Mouse (Mus musculus) E14TG2a.4 (cell line): ENCODE results near the gene Irak1bp1.

ENCODE experiments used
- H3K27me3 ChIP-seq: 2 replicates; pipeline ENCODE4 v1.6.1; 2014; ENCODE audit warnings: low read length, control low read depth; ENCODE audit not compliant: insufficient read depth
- H3K36me3 ChIP-seq: 2 replicates; pipeline ENCODE4 v1.6.1; 2014; ENCODE audit warnings: low read length, control low read depth; ENCODE audit not compliant: insufficient read depth
- H3K4me1 ChIP-seq: replicated peaks from 2 replicates; pipeline ENCODE4 v1.6.1; 2014; ENCODE audit warnings: low read depth, low read length, control low read depth
- H3K4me3 ChIP-seq: replicated peaks from 2 replicates; pipeline ENCODE4 v1.5.1; 2014; ENCODE audit warnings: mild to moderate bottlenecking, low read length
- H3K9me3 ChIP-seq: 2 replicates; pipeline ENCODE4 v1.6.1; 2014; ENCODE audit warnings: low read length, control low read depth
- CTCF ChIP-seq: conservative IDR thresholded peaks from 2 replicates; pipeline ENCODE4 v1.5.1; 2014; ENCODE audit warnings: low read length
- NANOG ChIP-seq: IDR thresholded peaks from 2 replicates; pipeline ENCODE4 v1.6.1; 2014; ENCODE audit warnings: borderline replicate concordance, low read length, mixed read lengths
- POU5F1 ChIP-seq: IDR thresholded peaks from 2 replicates; pipeline ENCODE4 v1.6.1; 2014; ENCODE audit warnings: low read length, borderline replicate concordance

Gene Irak1bp1

DNA sequence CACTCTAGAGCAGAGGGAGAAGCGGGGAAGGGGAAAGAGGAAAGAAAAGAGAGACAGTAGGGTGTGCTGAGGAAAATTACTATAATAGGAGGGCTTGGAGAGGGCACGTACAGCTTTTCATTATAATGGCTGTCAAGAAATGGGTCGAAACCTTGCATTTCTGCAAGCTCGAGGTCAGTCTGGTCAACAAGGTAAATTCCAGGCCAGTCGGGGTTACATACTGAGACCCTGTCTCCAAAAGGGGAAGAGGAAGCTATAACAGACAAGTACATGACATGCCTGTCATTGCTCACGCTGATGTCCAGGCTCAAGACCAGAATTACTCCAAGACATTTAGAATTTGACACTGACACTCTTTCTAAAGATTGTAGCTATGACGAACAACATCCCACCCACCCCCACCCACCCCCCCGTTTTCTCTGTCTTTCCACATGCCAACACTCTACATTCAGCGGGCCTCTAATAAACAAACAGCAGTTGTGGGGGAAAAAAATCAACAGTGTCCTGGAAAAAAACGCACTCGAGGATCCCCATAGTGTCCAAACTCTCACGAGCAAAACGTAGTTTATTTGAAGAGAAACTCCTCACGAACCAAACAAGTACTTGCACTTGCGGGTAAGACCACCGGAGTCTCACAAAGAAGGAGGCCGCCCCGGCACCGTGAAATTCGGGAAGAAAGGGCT lies at the start of gene Irak1bp1:
TSS of gene Irak1bp1 (plus strand) at position 534 of the 683 bp plus-strand sequence.
- Histone ChIP-seq H3K4me3 (peak within 1 kb of the TSS; percentile 87), H3K9me3 (no peaks in the 10 kb centered on the region), H3K4me1 (peaks cover 4% of the 10 kb centered on the region; the same call in 1 of the 2 replicates), H3K36me3 (no peaks in the 10 kb centered on the region), H3K27me3 (no peaks in the 10 kb centered on the region)
- TF ChIP-seq CTCF (no peak), POU5F1 (no peak), NANOG (no peak)

DNA sequence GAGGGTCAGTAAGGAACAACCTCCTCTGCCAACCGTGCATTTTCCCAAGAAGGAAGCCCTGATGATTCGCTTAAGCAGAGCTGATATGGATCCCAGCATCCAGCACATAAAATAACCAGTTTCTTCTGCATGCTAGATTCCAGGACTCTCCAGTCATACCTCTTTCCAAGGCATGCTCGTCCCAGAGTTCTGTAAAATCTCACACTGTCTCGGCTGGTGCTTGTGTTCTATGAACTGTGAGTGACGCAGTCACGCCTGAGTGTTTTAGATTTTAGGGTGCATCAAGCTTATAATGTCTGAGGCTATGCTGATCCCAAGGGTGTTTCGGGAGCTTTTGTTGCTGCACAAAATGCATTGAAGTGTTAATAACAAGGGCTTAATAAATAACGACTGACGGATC lies 41.0 kb upstream of the Irak1bp1 start:
- Histone ChIP-seq H3K36me3 (no peaks in the 10 kb centered on the region), H3K4me3 (no peak overlapping the region), H3K27me3 (no peaks in the 10 kb centered on the region), H3K9me3 (peaks cover 4% of the 10 kb centered on the region; the same call in 1 of the 2 replicates), H3K4me1 (no peaks in the 10 kb centered on the region)
- TF ChIP-seq POU5F1 (no peak), CTCF (no peak), NANOG (no peak)

DNA sequence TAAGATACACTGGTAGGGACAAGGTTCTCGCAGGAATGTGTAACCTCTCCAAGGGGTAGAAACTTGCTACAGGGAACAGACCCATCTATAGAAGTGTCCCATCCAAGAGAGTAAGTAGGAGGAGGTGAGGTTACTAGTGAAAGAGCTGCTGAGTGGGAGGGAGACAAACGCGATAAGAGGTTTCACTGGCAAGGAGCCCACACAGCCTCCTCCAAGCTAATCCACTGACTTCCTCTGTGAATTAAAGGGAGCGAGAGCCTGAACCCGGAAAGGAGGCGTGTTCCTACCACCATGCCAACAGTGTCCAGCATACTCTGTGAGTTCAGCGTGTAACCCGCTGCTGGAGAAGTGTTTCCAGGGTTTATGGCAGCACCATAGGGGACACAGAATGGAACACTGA lies 29.0 kb upstream of the Irak1bp1 start:
- Histone ChIP-seq H3K27me3 (no peaks in the 10 kb centered on the region), H3K36me3 (no peaks in the 10 kb centered on the region), H3K4me1 (no peaks in the 10 kb centered on the region), H3K9me3 (no peaks in the 10 kb centered on the region), H3K4me3 (no peak overlapping the region)
- TF ChIP-seq CTCF = no peak
- TF ChIP-seq NANOG = no peak
- TF ChIP-seq POU5F1 = no peak

DNA sequence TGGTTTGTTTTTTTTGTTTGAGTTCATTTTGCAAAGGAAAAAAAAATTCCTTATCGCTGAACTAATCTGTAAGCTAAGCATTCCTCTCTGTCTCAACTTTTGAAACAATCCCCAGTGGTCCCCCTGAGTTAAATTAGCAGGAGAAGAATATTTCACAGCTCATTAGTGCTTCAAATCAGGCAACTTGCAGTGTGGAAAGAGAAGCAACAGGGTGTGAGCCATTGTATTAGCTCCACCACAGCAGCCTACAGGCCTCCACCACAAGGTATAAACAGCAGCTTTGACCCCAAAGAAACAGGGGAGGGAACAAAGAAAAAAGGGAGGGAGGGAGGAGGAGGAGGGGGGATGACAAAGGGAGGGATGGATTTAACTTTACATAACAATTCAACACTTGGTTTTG lies 22.2 kb upstream of the Irak1bp1 start:
- H3K4me1 ChIP-seq = no peaks in the 10 kb centered on the region
- no peaks in the 10 kb centered on the region for H3K36me3 ChIP-seq
- H3K9me3 ChIP-seq = 0 out of 2 replicates have a peak, but pooled peaks cover 6% of the 10 kb centered on the region
- no peak overlapping the region for H3K4me3 ChIP-seq
- no peak for TF ChIP-seq POU5F1
- no peak for TF ChIP-seq NANOG
- TF ChIP-seq CTCF = no peak
- H3K27me3 ChIP-seq = no peaks in the 10 kb centered on the region

DNA sequence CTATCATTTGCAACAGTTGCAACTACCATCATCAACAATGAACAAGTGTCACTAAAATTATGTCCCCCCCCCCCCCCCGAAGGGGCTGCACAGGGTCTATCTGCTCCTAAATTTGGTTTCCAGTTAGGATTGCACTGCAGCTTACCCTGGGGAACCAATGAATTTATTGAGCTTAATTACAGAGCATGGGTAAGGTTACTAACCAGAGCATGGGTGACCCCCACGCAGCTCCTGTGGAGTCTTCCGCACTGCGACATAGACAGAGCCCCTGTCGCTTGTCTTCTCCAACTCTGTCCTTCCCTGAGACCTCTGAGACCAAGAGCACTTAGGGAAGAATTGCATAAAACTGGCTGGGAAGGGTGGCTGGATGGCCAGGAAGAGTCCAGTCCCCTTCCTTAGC lies 21.7 kb upstream of the Irak1bp1 start:
- 0 out of 2 replicates have a peak, but pooled peaks cover 6% of the 10 kb centered on the region for H3K9me3 ChIP-seq
- TF ChIP-seq CTCF (no peak), NANOG (no peak), POU5F1 (no peak)
- H3K4me3 ChIP-seq = no peak overlapping the region
- H3K36me3 ChIP-seq = no peaks in the 10 kb centered on the region
- no peaks in the 10 kb centered on the region for H3K27me3 ChIP-seq
- H3K4me1 ChIP-seq = no peaks in the 10 kb centered on the region

DNA sequence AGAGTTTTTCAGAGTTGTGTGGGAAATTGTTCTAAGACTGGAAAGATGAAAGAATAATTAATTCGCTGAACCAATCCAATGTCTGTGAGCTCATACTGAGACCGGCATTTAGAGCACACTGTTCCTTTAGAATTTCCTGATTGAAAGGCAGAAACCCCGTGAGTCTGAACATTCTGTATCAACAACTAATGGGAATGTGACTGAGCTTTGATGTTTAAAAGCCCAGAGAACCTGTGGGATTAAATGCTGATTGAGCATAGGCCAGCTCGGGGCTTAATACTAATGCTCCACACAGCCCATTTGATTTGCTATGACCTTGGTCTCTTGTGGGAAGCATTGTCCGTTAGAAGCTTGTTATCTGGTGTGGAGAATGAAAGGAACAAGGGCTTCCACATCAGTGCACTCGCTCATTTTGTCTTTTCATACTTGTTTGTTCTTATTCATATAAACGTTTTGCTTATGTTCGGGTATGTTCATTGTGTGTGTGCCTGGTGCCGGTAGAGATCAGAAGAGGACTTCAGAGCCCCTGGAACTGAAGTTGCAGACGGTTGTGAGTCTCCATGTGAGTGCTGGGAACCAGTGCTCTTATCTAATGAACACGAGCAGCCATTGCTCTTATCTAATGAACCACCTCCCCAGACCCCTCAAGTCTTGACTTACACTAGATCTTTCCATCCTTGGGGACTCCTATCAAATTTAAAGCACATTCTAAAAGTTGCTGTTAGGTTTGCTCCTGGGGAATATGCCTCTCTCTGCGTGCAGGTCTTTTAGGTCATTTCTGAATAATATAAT lies 17.0 kb upstream of the Irak1bp1 start:
- Histone ChIP-seq H3K36me3 (no peaks in the 10 kb centered on the region), H3K27me3 (no peaks in the 10 kb centered on the region), H3K9me3 (0 out of 2 replicates have a peak, but pooled peaks cover 6% of the 10 kb centered on the region), H3K4me1 (no peaks in the 10 kb centered on the region), H3K4me3 (no peak overlapping the region)
- TF ChIP-seq POU5F1 (no peak), NANOG (no peak), CTCF (no peak)

DNA sequence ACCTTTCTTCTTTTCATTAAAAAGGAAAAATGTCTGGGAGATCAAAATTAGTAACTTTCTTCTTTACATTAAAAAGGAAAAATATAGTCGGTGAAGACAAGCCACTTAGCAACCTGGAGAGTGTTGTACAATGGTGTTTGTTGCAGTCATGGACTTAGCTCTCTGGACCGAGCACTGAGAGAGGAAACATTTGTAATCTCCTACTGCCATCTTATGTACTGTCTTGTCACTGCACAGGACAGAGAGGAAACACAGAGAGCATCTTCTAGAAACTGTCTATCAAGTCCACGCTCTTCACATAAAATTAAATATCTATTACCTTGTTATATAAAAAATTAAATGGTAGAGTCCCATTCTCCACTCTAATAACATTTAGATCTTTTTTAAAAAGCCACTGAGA lies 14.8 kb upstream of the Irak1bp1 start:
- Histone ChIP-seq H3K4me1 (no peaks in the 10 kb centered on the region), H3K9me3 (no peaks in the 10 kb centered on the region), H3K36me3 (no peaks in the 10 kb centered on the region), H3K4me3 (no peak overlapping the region), H3K27me3 (no peaks in the 10 kb centered on the region)
- TF ChIP-seq CTCF (0 out of 2 replicates have a peak, but pooled peaks have one; percentile 5), NANOG (no peak)

DNA sequence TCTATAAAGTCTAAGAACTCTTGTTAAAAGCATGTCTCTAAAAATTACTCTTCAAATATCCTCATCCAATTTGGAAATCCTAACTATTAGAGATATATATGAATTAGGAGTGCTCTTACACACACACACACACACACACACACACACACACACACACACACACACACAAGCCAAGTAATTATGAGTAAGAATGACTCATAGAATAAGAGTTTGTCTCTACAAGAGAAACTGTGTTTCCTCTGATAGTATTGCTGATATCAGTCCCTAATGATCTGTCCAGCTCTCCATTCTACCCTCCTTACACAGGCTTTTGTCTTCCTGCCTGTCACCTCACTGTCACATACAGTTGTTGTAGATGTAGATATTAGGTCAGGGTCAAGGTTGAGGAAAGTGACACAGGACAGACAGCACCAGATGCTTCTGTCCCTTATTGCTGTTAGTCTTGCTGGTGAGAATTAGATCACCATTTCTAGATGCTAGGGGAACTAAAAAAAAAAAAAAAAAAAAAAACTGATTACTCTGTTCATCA lies 14.0 kb upstream of the Irak1bp1 start:
- TF ChIP-seq POU5F1 (no peak), NANOG (no peak), CTCF (no peak)
- Histone ChIP-seq H3K4me1 (no peaks in the 10 kb centered on the region), H3K27me3 (no peaks in the 10 kb centered on the region), H3K36me3 (no peaks in the 10 kb centered on the region), H3K4me3 (no peak overlapping the region), H3K9me3 (no peaks in the 10 kb centered on the region)
